Mouse (Mus musculus) cortical plate, adult 2 months (tissue): ENCODE results near the gene Pla2g4b. TPM values are rescaled to one million over a fixed set of nuclear protein-coding genes. Genes with fewer than 3 reads are reported as not detected.

Source experiments
- H3K27ac ChIP-seq: fragments of 200-500 bp; 2 replicates; pipeline ENCODE4 v1.5.1; 2012; ENCODE audit warnings: low read length, control low read depth, inconsistent platforms; ENCODE audit not compliant: insufficient read depth
- H3K4me1 ChIP-seq: fragments of 200-500 bp; 2 replicates; pipeline ENCODE4 v1.6.1; 2011; ENCODE audit warnings: low read length; ENCODE audit not compliant: control insufficient read depth, insufficient read depth
- H3K4me3 ChIP-seq: fragments of 200-500 bp; 2 replicates; pipeline ENCODE4 v1.5.1; 2011; ENCODE audit warnings: mild to moderate bottlenecking, low read length, control low read depth; ENCODE audit not compliant: insufficient read depth
- CTCF ChIP-seq: fragments of 200-500 bp; IDR thresholded peaks from 2 replicates; pipeline ENCODE4 v1.5.1; 2011; ENCODE audit warnings: mild to moderate bottlenecking, control low read depth, low read length; ENCODE audit not compliant: insufficient read depth; ENCODE audit errors: extremely low read depth
- POLR2A ChIP-seq: fragments of 200-500 bp; IDR thresholded peaks from 2 replicates; pipeline ENCODE4 v1.6.1; 2011; ENCODE audit warnings: mild to moderate bottlenecking, low read length, control low read depth; ENCODE audit not compliant: insufficient read depth; ENCODE audit errors: extremely low read depth
- polyA plus RNA-seq: library from polyadenylated mRNA; depleted of rRNA; stranded (reverse); fragments of >200 nt; gene quantifications from 2 replicates; pipeline ENCODE4 v1.2.3, GENCODE M21; 2012

Gene Pla2g4b
- polyA plus RNA-seq, 1 experiment: 4.4 TPM

- Histone ChIP-seq H3K4me3 (no peak overlapping the region), H3K4me1 (peaks cover 3% of the 10 kb centered on the region; the same call in 1 of the 2 replicates), H3K27ac (no peak overlapping the region)
- TF ChIP-seq CTCF: no peak
- TF ChIP-seq POLR2A: no peak
Observed at GRCm38 (mm10) chr2:120013831-120014486, 19.3 kb upstream of the Pla2g4b start.

- Histone ChIP-seq H3K4me3 (no peak overlapping the region), H3K4me1 (peaks cover 3% of the 10 kb centered on the region; the same call in 1 of the 2 replicates), H3K27ac (no peak overlapping the region)
- TF ChIP-seq POLR2A: no peak
- TF ChIP-seq CTCF: no peak
Observed at GRCm38 (mm10) chr2:120015882-120016281, 17.3 kb upstream of the Pla2g4b start.

GRCm38 (mm10) chr2:120017599-120017998 is 15.6 kb upstream of the Pla2g4b start:
- Histone ChIP-seq H3K4me1 (no peaks in the 10 kb centered on the region), H3K4me3 (no peak overlapping the region), H3K27ac (no peak overlapping the region)
- TF ChIP-seq POLR2A (no peak), CTCF (no peak)

GRCm38 (mm10) chr2:120024337-120024736 is 8.9 kb upstream of the Pla2g4b start:
- H3K27ac ChIP-seq: no peak overlapping the region
- peaks cover 2% of the 10 kb centered on the region; the same call in 1 of the 2 replicates for H3K4me1 ChIP-seq
- TF ChIP-seq POLR2A (no peak), CTCF (no peak)
- H3K4me3 ChIP-seq: no peak overlapping the region

- peaks cover 2% of the 10 kb centered on the region; the same call in 1 of the 2 replicates for H3K4me1 ChIP-seq
- no peak for TF ChIP-seq CTCF
- peak; percentile 69 for TF ChIP-seq POLR2A
- peak within 1 kb of the TSS; percentile 73 for H3K27ac ChIP-seq
- H3K4me3 ChIP-seq: peak within 1 kb of the TSS; percentile 63
Observed at GRCm38 (mm10) chr2:120026984-120027949, 6.0 kb upstream of the Pla2g4b start, which contains the start of the genes Jmjd7 and Gm28042. TSS of gene Jmjd7 (plus strand) at chr2:120027483. TSS of gene Gm28042 (plus strand) at chr2:120027493.

- Histone ChIP-seq H3K4me3 (peak overlapping the region; percentile 63), H3K27ac (peak overlapping the region; percentile 58)
- TF ChIP-seq POLR2A (no peak), CTCF (no peak)
Observed at GRCm38 (mm10) chr2:120027950-120028331, 5.3 kb upstream of the Pla2g4b start.

GRCm38 (mm10) chr2:120030380-120030779 is 2.8 kb upstream of the Pla2g4b start:
- TF ChIP-seq POLR2A: no peak
- no peak for TF ChIP-seq CTCF
- Histone ChIP-seq H3K27ac (no peak overlapping the region), H3K4me1 (peaks cover 2% of the 10 kb centered on the region; the same call in 1 of the 2 replicates), H3K4me3 (no peak overlapping the region)

More at GRCm38 (mm10) chr2:120027950-120028331, 5.3 kb upstream of the Pla2g4b start:
- H3K4me1 ChIP-seq: peaks cover 2% of the 10 kb centered on the region; the same call in 1 of the 2 replicates

- no peak overlapping the region for H3K4me3 ChIP-seq
- no peak for TF ChIP-seq CTCF
- TF ChIP-seq POLR2A: no peak
- H3K4me1 ChIP-seq: no peaks in the 10 kb centered on the region
- no peak overlapping the region for H3K27ac ChIP-seq
Observed at GRCm38 (mm10) chr2:120033726-120034125, 509 bp downstream of the Pla2g4b start.

GRCm38 (mm10) chr2:120037744-120038143 is 4.5 kb downstream of the Pla2g4b start:
- H3K4me3 ChIP-seq: no peak overlapping the region
- H3K27ac ChIP-seq: no peak overlapping the region
- TF ChIP-seq POLR2A (no peak), CTCF (no peak)
- H3K4me1 ChIP-seq: no peaks in the 10 kb centered on the region
